Mouse (Mus musculus) spleen, adult 2 months (tissue): Measurements from ENCODE around the gene Wdpcp.

Source experiments
- CTCF ChIP-seq: fragments of 200-500 bp; IDR thresholded peaks from 2 replicates; pipeline ENCODE4 v1.5.1; 2011; ENCODE audit warnings: mild to moderate bottlenecking, inconsistent platforms; ENCODE audit not compliant: insufficient read depth, insufficient read length, insufficient replicate concordance; ENCODE audit errors: extremely low read depth
- POLR2A ChIP-seq: fragments of 200-500 bp; IDR thresholded peaks from 2 replicates; pipeline ENCODE4 v1.6.1; 2011; ENCODE audit warnings: low read depth, low read length, inconsistent platforms

DNA sequence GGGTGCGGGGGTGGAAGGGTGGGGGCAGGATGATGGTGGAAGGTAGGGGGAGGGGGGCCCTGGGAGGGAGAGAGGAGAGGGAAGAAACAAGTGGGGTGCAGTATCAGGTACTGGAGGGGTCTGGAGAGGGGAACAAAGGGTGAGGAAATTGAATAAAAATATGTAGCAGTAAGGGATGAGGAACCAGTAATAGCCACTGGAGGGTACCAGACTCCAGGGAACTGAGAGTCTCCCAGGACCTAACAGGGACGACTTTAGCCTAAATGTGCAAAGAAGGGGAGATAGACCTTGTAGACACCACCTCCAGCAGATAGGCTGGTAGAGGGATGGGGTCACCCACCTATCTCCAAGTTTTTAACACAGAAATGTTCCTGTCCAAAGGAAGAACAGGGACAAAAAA is 105.0 kb downstream of the Wdpcp start:
- TF ChIP-seq CTCF, result no peak
- no peak for TF ChIP-seq POLR2A
